Mouse (Mus musculus) heart, embryonic 13.5 days (tissue): ENCODE measurements around the gene Ptgir. TPM values are rescaled to one million over a fixed set of nuclear protein-coding genes. Genes with fewer than 3 reads are reported as not detected.
A peak's percentile ranks its signal among the peaks of the same experiment; 100 is the strongest.

Experiments
- ATAC-seq: fragments of 200-750 bp; cut with Nextera tagmentation; 2 replicates; pipeline ENCODE4 v1.8.0; 2017; ENCODE audit warnings: moderate TSS enrichment; ENCODE audit not compliant: insufficient number of reproducible peaks, low FRiP score, low TSS enrichment; ENCODE audit errors: extremely low read depth
- H3K27ac ChIP-seq: fragments of 300-500 bp; sonication (generic); replicated peaks from 2 replicates; pipeline ENCODE4 v1.5.1; 2015; ENCODE audit warnings: moderate library complexity, mild to moderate bottlenecking, inconsistent platforms
- H3K27me3 ChIP-seq: fragments of 300-500 bp; sonication (generic); replicated peaks from 2 replicates; pipeline ENCODE4 v1.6.1; 2015; ENCODE audit warnings: mild to moderate bottlenecking, inconsistent platforms
- H3K36me3 ChIP-seq: fragments of 300-500 bp; sonication (generic); 2 replicates; pipeline ENCODE4 v1.6.1; 2015; ENCODE audit warnings: mild to moderate bottlenecking, inconsistent platforms
- H3K4me1 ChIP-seq: fragments of 300-500 bp; sonication (generic); 2 replicates; pipeline ENCODE4 v1.6.1; 2015; ENCODE audit warnings: inconsistent platforms
- H3K4me2 ChIP-seq: fragments of 300-500 bp; sonication (generic); 2 replicates; pipeline ENCODE4 v1.6.1; 2015; ENCODE audit warnings: inconsistent platforms, mild to moderate bottlenecking, moderate library complexity
- H3K4me3 ChIP-seq: fragments of 300-500 bp; sonication (generic); 2 replicates; pipeline ENCODE4 v1.5.1; 2015; ENCODE audit warnings: moderate library complexity, mild to moderate bottlenecking, inconsistent platforms
- H3K9ac ChIP-seq: fragments of 300-500 bp; sonication (generic); 2 replicates; pipeline ENCODE4 v1.6.1; 2015; ENCODE audit warnings: inconsistent platforms, mild to moderate bottlenecking, moderate library complexity
- H3K9me3 ChIP-seq: fragments of 300-500 bp; sonication (generic); 2 replicates; pipeline ENCODE4 v1.6.1; 2016; ENCODE audit warnings: inconsistent platforms
- WGBS: fragments of 180-500 bp; shearing (Covaris S2); methylation state at CpG from one replicate; pipeline ENCODE4 v1.1.7; 2015; ENCODE audit warnings: mixed read lengths; 5-methylcytosine and 5-hydroxymethylcytosine counted together
- polyA plus RNA-seq: library from polyadenylated mRNA; unstranded; fragments of >200 nt; fragmentation: Nextera tagmentation; extraction: Ambion mirVana; gene quantifications from 2 replicates; pipeline ENCODE4 v1.2.1, GENCODE M21; 2015

The Ptgir gene
- polyA plus RNA-seq, 1 experiment from 2014 or later = 0.32 TPM

- H3K4me2 ChIP-seq = no peak overlapping the region
- H3K27me3 ChIP-seq = peaks cover 20% of the 10 kb centered on the region
- no peaks in the 10 kb centered on the region for H3K9me3 ChIP-seq
- no peaks in the 10 kb centered on the region for H3K36me3 ChIP-seq
- H3K4me1 ChIP-seq = no peaks in the 10 kb centered on the region
- H3K4me3 ChIP-seq = no peak overlapping the region
- ATAC-seq = no peak
- no peak overlapping the region for H3K9ac ChIP-seq
- no peak overlapping the region for H3K27ac ChIP-seq
- 65% methylated on average over 15 of the region's 15 CpGs for WGBS
Measured at GRCm38 (mm10) chr7:16956410-16957265, 50.3 kb downstream of the Ptgir start.

GRCm38 (mm10) chr7:16959539-16960187 lies 53.4 kb downstream of the Ptgir start, which contains the start of gene Pnmal1:
TSS of gene Pnmal1 (plus strand) at chr7:16959679.
- no peak for ATAC-seq
- H3K27ac ChIP-seq = no peak within 1 kb of the TSS
- H3K9me3 ChIP-seq = no peaks in the 10 kb centered on the region
- no peaks in the 10 kb centered on the region for H3K36me3 ChIP-seq
- H3K4me2 ChIP-seq = peak within 1 kb of the TSS; percentile 12; the same call in 1 of the 2 replicates
- 28% methylated on average over 17 of the region's 17 CpGs for WGBS
- H3K4me1 ChIP-seq = no peaks in the 10 kb centered on the region
- no peak within 1 kb of the TSS for H3K9ac ChIP-seq
- H3K4me3 ChIP-seq = no peak within 1 kb of the TSS
- H3K27me3 ChIP-seq = peaks cover 20% of the 10 kb centered on the region

Other genes with a start within 250 kb of the Ptgir start
- gene Ceacam15, start 230.8 kb upstream of the Ptgir start, polyA plus RNA-seq = 0.48 TPM in 2 replicates
- not detected in 2 replicates for gene Ceacam9, start 184.6 kb upstream of the Ptgir start, polyA plus RNA-seq
- 210 and 235 TPM in 2 replicates for gene Ap2s1, start 168.1 kb upstream of the Ptgir start, polyA plus RNA-seq
- gene Slc1a5, start 125.2 kb upstream of the Ptgir start, polyA plus RNA-seq = 35.2 and 37.8 TPM in 2 replicates
- 81.1 and 82.5 TPM in 2 replicates for gene Strn4, start 90.6 kb upstream of the Ptgir start, polyA plus RNA-seq
- 31.9 and 33.3 TPM in 2 replicates for gene Fkrp, start 89.8 kb upstream of the Ptgir start, polyA plus RNA-seq
- 9.6 and 11.1 TPM in 2 replicates for gene Prkd2, start 63.6 kb upstream of the Ptgir start, polyA plus RNA-seq
- 4.6 and 4.7 TPM in 2 replicates for gene Dact3, start 31.2 kb upstream of the Ptgir start, polyA plus RNA-seq
- gene Gng8, start 14.7 kb upstream of the Ptgir start, polyA plus RNA-seq = 4.5 and 4.9 TPM in 2 replicates
- gene Calm3, start 17.6 kb downstream of the Ptgir start, polyA plus RNA-seq = 85.5 and 101 TPM in 2 replicates
- 4.0 and 4.1 TPM in 2 replicates for gene Pnmal2, start 38.2 kb downstream of the Ptgir start, polyA plus RNA-seq
- 0.11 and 0.15 TPM in 2 replicates for gene Pnmal1, start 53.2 kb downstream of the Ptgir start, polyA plus RNA-seq
- gene Gm42372, start 76.6 kb downstream of the Ptgir start, polyA plus RNA-seq = 0.09 and 0.14 TPM in 2 replicates
- 25.5 and 25.8 TPM in 2 replicates for gene Ccdc8, start 86.2 kb downstream of the Ptgir start, polyA plus RNA-seq
- gene Ppp5c, start 121.4 kb downstream of the Ptgir start, polyA plus RNA-seq = 82.3 and 94.0 TPM in 2 replicates
- gene Hif3a, start 155.9 kb downstream of the Ptgir start, polyA plus RNA-seq = 26.7 and 26.8 TPM in 2 replicates
- gene Psg16, start 167.6 kb downstream of the Ptgir start, polyA plus RNA-seq = 0.10 TPM in 1 of 2 replicates, not detected in the other
- gene Ceacam3, start 243.8 kb downstream of the Ptgir start, polyA plus RNA-seq = not detected in 2 replicates